ENCODE assay signal across 7 mouse cellular contexts in genomic region chr15:99818321-99819108, GRCm38 (mm10). TPM values are rescaled to one million over a fixed set of nuclear protein-coding genes. Genes with fewer than 3 reads are reported as not detected.
DNase-seq lines count a peak whose midpoint lies in the region; ATAC-seq and TF ChIP-seq lines count a peak whose summit lies in the region.

No protein-coding gene starts in this region.

- no peaks in the 10 kb centered on the region for H3K4me1 ChIP-seq in lung, embryonic 16.5 days (replicated peaks; ENCODE audit: control insufficient read depth, insufficient read depth, low read length)

- peak; percentile 38 for ATAC-seq in Patski
- ATAC-seq in lung, embryonic 16.5 days (ENCODE audit: low read depth), result peak; percentile 53

- intact Hi-C loops in left cerebral cortex, postnatal 36 days (cut with DNase I), result loop anchor here (5.0 kb wide), 1 partner anchor 39 kb away; no protein-coding TSS in a partner anchor

- CTCF ChIA-PET in Patski (lab: Charles Lee), result interaction anchor here (0.9 to 2.0 kb wide), 5 partner anchors 13 to 93 kb away, joined by 3 to 7 read pairs (median 3); partner anchors contain the start of gene Cox14

- POLR2A ChIA-PET in Patski (lab: Charles Lee), result interaction anchor here (0.6 to 2.0 kb wide), 7 partner anchors 8 to 107 kb away, joined by 3 to 7 read pairs (median 3); no protein-coding TSS in a partner anchor

- in situ Hi-C loops in Patski (cut with MboI; ENCODE audit: low pct_unique_long_range_greater_than_20kb), result no loop called here

- H3K9ac ChIP-seq in lung, embryonic 16.5 days (ENCODE audit: low read length), result peak overlapping the region; percentile 72

- no peaks in the 10 kb centered on the region; the same call in 1 of the 2 replicates for H3K36me3 ChIP-seq in lung, embryonic 16.5 days (ENCODE audit: control insufficient read depth, insufficient read depth, low read length)

- H3K27ac ChIP-seq in lung, embryonic 16.5 days (ENCODE audit: low read length), result peak overlapping the region; percentile 93

- H3K9me3 ChIP-seq in lung, embryonic 16.5 days (ENCODE audit: control insufficient read depth, low read length), result no peaks in the 10 kb centered on the region

- DNase-seq in Patski (ENCODE audit: low read depth, low spot score), result no peak
- DNase-seq in embryo, embryonic 11 days, result peak; percentile 92
- peak; percentile 79 to 88 for DNase-seq in heart, adult 9 months (ENCODE audit: low spot score in 2 of 2)
- DNase-seq in kidney, adult 8-10 months, result peak; percentile 44 to 65
- DNase-seq in yolk sac, embryonic 10.5 days (ENCODE audit: low spot score), result peak; percentile 55
- no peak for DNase-seq in left cerebral cortex, postnatal 36 days (ENCODE audit: low spot score in 2 of 2)

- no peaks in the 10 kb centered on the region for H3K27me3 ChIP-seq in Patski
- no peaks in the 10 kb centered on the region for H3K27me3 ChIP-seq in lung, embryonic 16.5 days (ENCODE audit: control insufficient read depth, insufficient read depth, low read depth, low read length)

- WGBS in lung, embryonic 16.5 days, result 13% methylated on average over 13 of the region's 13 CpGs

- H3K4me3 ChIP-seq in lung, embryonic 16.5 days (ENCODE audit: low read length), result peak overlapping the region; percentile 53

- peak overlapping the region; percentile 54 for H3K4me2 ChIP-seq in lung, embryonic 16.5 days (ENCODE audit: low read depth, low read length)

- no peak for TF ChIP-seq CTCF in Patski (IDR thresholded peaks at IDR 0.05)

RNA-seq across cellular contexts. Expression of gene Cers5, which starts 45.8 kb away (rescaled TPM):
- polyA plus RNA-seq in Patski (2021), result 83.3 TPM
- polyA plus RNA-seq in lung, embryonic 16.5 days (2015; fragmentation: Nextera tagmentation; extraction: Ambion mirVana), result 73.3 and 74.4 TPM in 2 replicates
- total RNA-seq in left cerebral cortex, postnatal 36 days (2021), result 10 to 100 TPM; 32.3 to 42.2 TPM

RNA-seq across cellular contexts. Expression of gene Lima1, which starts 56.7 kb away (rescaled TPM):
- polyA plus RNA-seq in Patski (2021), result 140 TPM
- 44.9 and 47.0 TPM in 2 replicates for polyA plus RNA-seq in lung, embryonic 16.5 days (2015; fragmentation: Nextera tagmentation; extraction: Ambion mirVana)
- 10 to 100 TPM in 1 of 2 experiments, 1 to 10 TPM in 1; 8.2 to 10.7 TPM for total RNA-seq in left cerebral cortex, postnatal 36 days (2021)

Comparison
In these comparisons a context has a peak if more than half of its experiments do, and no peak if none do; other contexts are left out.
1. DNase-seq: peak in embryo, embryonic 11 days (single experiment), heart, adult 9 months (2 of 2), kidney, adult 8-10 months (2 of 2) and yolk sac, embryonic 10.5 days (single experiment); none in Patski (single experiment) and left cerebral cortex, postnatal 36 days (0 of 2).